Mouse (Mus musculus): Measurements from ENCODE around the gene Clic4. TPM values are rescaled to one million over a fixed set of nuclear protein-coding genes. Genes with fewer than 3 reads are reported as not detected.

The Clic4 gene
- polyA plus RNA-seq, 1 experiment from 2014 or later: 56.1 TPM

DNA sequence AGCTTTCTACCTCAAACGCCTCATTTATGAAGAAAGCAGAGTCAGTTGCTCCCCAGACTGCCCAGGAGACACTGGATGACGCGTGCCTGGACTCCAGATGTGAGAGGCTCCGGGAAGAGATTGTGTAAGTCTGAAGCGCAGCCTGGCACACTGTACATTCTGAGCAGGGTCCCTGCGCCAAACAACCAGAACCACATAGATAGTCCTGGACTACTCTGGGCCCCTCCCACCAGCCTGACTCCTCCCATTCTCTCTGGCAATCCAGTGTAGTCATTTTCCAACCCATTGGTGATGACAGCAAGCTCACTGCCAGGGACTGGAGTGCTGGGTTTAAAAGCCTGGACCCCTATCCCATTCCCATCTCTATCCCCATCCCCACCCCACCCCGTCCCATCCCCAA lies 24.5 kb upstream of the Clic4 start:
- Histone ChIP-seq H3K9me3 (ENCODE audit: control insufficient read depth, low read length) (no peaks in the 10 kb centered on the region), H3K4me3 (ENCODE audit: low read length) (no peak overlapping the region), H3K4me2 (ENCODE audit: low read length) (no peak overlapping the region), H3K36me3 (ENCODE audit: control insufficient read depth, insufficient read depth, low read length) (no peaks in the 10 kb centered on the region), H3K27ac (ENCODE audit: low read depth, low read length) (no peak overlapping the region), H3K4me1 (ENCODE audit: control insufficient read depth, insufficient read depth, low read depth, low read length) (no peaks in the 10 kb centered on the region; the same call in 1 of the 2 replicates), H3K27me3 (replicated peaks; ENCODE audit: control insufficient read depth, insufficient read depth, low read length) (no peaks in the 10 kb centered on the region), H3K9ac (ENCODE audit: low read depth, low read length) (no peak overlapping the region)
- ATAC-seq: no peak
- WGBS: 81% methylated on average over 7 of the region's 7 CpGs

DNA sequence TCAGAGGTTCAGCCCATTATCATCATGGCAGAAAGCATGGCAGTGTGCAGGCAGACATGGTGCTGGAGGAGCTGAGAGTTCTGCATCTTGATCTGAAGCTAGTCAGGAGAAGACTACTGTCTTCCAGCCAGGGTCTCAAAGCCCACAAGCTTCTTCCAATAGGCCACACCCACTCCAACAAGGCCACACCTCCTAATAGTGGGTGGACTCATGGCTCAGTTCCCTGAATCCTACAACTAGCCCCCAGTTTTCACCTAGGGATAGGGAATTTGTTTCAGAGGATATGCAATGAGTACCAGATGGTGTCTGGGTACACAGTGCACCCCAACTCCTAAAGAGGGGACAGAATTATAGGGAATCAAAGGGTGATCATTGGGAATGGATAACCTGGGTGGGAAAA lies 24.0 kb upstream of the Clic4 start:
- H3K9me3 ChIP-seq (ENCODE audit: control insufficient read depth, low read length): no peaks in the 10 kb centered on the region
- no peaks in the 10 kb centered on the region for H3K27me3 ChIP-seq (replicated peaks; ENCODE audit: control insufficient read depth, insufficient read depth, low read length)
- no peak for ATAC-seq

DNA sequence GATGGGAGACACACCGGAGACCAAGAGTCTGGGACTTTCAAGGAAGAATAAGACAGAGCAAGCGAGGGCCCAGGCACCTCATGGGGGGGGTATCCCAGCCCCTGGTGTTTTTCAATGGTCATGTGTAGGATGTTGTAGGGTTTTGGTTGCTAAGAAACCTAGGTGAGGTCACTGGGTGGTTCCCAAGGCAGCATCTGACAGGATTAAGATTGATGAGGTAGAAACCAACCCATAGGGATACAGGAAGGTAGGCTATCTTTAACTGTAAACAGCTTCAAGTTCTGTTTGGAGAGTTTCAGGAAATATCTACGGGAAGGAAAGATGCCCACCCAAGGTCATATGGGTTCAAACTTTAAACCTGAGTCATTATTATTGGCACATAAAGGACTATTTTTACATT lies 21.2 kb upstream of the Clic4 start:
- no peak for ATAC-seq
- Histone ChIP-seq H3K36me3 (ENCODE audit: control insufficient read depth, insufficient read depth, low read length) (no peaks in the 10 kb centered on the region), H3K27ac (ENCODE audit: low read depth, low read length) (no peak overlapping the region), H3K9me3 (ENCODE audit: control insufficient read depth, low read length) (no peaks in the 10 kb centered on the region), H3K9ac (ENCODE audit: low read depth, low read length) (no peak overlapping the region), H3K4me1 (ENCODE audit: control insufficient read depth, insufficient read depth, low read depth, low read length) (no peaks in the 10 kb centered on the region; the same call in 1 of the 2 replicates), H3K27me3 (replicated peaks; ENCODE audit: control insufficient read depth, insufficient read depth, low read length) (no peaks in the 10 kb centered on the region), H3K4me3 (ENCODE audit: low read length) (no peak overlapping the region), H3K4me2 (ENCODE audit: low read length) (no peak overlapping the region)
- 90% methylated on average over 3 of the region's 3 CpGs for WGBS

More for the DNA sequence above, 24.0 kb upstream of the Clic4 start:
- Histone ChIP-seq H3K9ac (ENCODE audit: low read depth, low read length) (no peak overlapping the region), H3K36me3 (ENCODE audit: control insufficient read depth, insufficient read depth, low read length) (no peaks in the 10 kb centered on the region), H3K27ac (ENCODE audit: low read depth, low read length) (no peak overlapping the region), H3K4me1 (ENCODE audit: control insufficient read depth, insufficient read depth, low read depth, low read length) (no peaks in the 10 kb centered on the region; the same call in 1 of the 2 replicates), H3K4me2 (ENCODE audit: low read length) (no peak overlapping the region), H3K4me3 (ENCODE audit: low read length) (no peak overlapping the region)

DNA sequence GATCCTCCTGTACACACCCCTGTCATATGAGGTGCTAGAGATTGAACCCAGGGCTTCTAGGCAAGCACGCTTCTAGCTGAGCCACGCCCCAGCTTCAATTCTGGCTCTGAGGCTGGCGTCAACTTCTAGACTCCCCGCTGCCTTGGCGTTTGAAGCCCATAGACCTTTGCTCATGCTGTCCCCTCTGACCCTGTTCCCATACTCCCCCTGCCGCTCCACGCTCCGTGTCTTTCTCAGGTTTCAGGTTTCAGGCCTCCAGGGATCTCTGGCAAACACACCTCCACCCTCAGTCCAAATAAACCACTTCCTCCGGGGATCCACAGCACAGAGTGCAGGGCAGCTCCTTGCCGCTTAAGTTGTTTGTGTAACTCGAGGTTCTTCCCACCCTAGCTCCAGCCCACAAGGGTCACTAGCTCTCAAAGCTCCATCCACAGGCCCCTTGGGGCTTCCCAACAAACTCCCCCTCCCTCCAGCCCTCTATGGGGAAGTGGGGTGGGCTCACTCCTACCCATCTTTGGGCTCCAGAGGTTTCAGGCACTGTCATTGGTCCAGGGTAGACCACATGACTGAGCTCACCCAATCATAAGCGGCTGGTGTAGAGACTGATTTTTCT lies 20.0 kb upstream of the Clic4 start:
- Histone ChIP-seq H3K9ac (ENCODE audit: low read depth, low read length) (no peak overlapping the region), H3K4me2 (ENCODE audit: low read length) (no peak overlapping the region), H3K9me3 (ENCODE audit: control insufficient read depth, low read length) (no peaks in the 10 kb centered on the region), H3K27ac (ENCODE audit: low read depth, low read length) (no peak overlapping the region), H3K36me3 (ENCODE audit: control insufficient read depth, insufficient read depth, low read length) (no peaks in the 10 kb centered on the region), H3K27me3 (replicated peaks; ENCODE audit: control insufficient read depth, insufficient read depth, low read length) (no peaks in the 10 kb centered on the region), H3K4me1 (ENCODE audit: control insufficient read depth, insufficient read depth, low read depth, low read length) (no peaks in the 10 kb centered on the region; the same call in 1 of the 2 replicates), H3K4me3 (ENCODE audit: low read length) (no peak overlapping the region)
- WGBS: 14% methylated on average over 12 of the region's 12 CpGs
- ATAC-seq: peak; percentile 27; the same call in 1 of the 2 replicates

DNA sequence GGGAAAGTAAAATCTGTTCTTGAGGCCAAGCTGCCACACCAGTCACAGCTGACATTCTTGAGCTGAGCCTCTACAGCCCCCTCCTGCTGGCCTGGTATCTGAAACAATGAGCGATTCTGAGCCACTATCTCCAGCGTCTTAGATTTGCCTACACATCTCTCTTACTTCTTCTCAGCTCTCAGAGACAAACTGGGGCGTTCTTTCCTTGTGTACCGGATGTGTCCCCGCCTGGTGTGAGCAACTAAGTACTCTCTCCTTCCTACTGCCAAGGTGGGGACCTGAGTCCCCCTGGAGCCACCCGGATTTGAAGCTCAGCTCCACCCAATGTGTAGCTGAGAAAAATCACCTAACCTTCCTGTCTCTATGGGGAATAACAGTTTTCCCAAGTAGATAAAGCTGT lies 19.2 kb upstream of the Clic4 start:
- Histone ChIP-seq H3K4me3 (ENCODE audit: low read length) (no peak overlapping the region), H3K9ac (ENCODE audit: low read depth, low read length) (no peak overlapping the region), H3K27ac (ENCODE audit: low read depth, low read length) (no peak overlapping the region), H3K36me3 (ENCODE audit: control insufficient read depth, insufficient read depth, low read length) (no peaks in the 10 kb centered on the region), H3K4me2 (ENCODE audit: low read length) (no peak overlapping the region), H3K4me1 (ENCODE audit: control insufficient read depth, insufficient read depth, low read depth, low read length) (no peaks in the 10 kb centered on the region; the same call in 1 of the 2 replicates), H3K9me3 (ENCODE audit: control insufficient read depth, low read length) (no peaks in the 10 kb centered on the region), H3K27me3 (replicated peaks; ENCODE audit: control insufficient read depth, insufficient read depth, low read length) (no peaks in the 10 kb centered on the region)
- WGBS: 62% methylated on average over 6 of the region's 6 CpGs
- no peak for ATAC-seq

DNA sequence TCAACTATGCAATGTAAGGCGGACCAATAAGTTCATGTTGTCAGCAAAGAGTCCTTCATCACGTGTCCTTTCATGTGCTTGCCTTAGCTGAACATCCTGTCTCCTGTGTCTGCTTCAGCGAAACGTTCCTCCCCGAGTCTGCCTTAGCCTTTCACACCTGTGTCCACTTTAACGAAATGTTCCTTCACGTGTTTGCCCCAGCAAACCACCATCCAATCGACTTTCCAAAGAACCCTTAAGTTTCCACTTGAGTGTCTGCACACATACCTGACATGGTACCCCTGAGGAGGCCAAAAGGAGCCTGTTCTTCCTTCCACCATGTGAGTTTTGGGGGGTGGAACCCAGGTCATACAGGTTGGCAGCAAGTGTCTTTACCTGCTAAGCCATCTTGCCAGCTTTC lies 18.6 kb upstream of the Clic4 start:
- Histone ChIP-seq H3K27ac (ENCODE audit: low read depth, low read length) (no peak overlapping the region), H3K9me3 (ENCODE audit: control insufficient read depth, low read length) (no peaks in the 10 kb centered on the region), H3K36me3 (ENCODE audit: control insufficient read depth, insufficient read depth, low read length) (no peaks in the 10 kb centered on the region), H3K4me3 (ENCODE audit: low read length) (no peak overlapping the region), H3K4me1 (ENCODE audit: control insufficient read depth, insufficient read depth, low read depth, low read length) (no peaks in the 10 kb centered on the region; the same call in 1 of the 2 replicates), H3K27me3 (replicated peaks; ENCODE audit: control insufficient read depth, insufficient read depth, low read length) (no peaks in the 10 kb centered on the region), H3K4me2 (ENCODE audit: low read length) (no peak overlapping the region), H3K9ac (ENCODE audit: low read depth, low read length) (no peak overlapping the region)
- no peak for ATAC-seq
- 92% methylated on average over 8 of the region's 8 CpGs for WGBS

DNA sequence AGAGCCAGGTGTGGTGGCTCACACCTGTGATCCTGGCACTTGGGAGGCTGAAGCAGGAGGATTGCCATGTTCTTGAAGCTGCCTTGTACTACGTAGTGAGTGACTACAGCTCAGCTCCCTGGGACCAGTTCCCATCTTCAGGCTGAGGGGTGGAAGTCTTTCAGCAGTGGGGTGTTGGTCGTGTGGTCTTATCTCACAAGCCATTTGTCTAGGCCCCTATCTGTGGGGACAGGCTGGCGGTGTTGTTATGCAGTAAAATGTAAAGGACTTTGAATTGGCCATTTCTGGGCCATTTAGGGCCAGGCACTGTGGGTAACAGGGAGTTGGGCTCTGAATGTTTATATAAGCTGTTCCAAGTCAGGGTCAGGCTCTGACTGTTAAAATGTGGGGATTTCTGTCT lies 15.4 kb upstream of the Clic4 start:
- H3K4me3 ChIP-seq (ENCODE audit: low read length): no peak overlapping the region
- ATAC-seq: no peak
- 68% methylated on average over 3 of the region's 3 CpGs for WGBS
- H3K36me3 ChIP-seq (ENCODE audit: control insufficient read depth, insufficient read depth, low read length): no peaks in the 10 kb centered on the region
- H3K4me1 ChIP-seq (ENCODE audit: control insufficient read depth, insufficient read depth, low read depth, low read length): no peaks in the 10 kb centered on the region; the same call in 1 of the 2 replicates
- H3K27ac ChIP-seq (ENCODE audit: low read depth, low read length): no peak overlapping the region
- no peaks in the 10 kb centered on the region for H3K9me3 ChIP-seq (ENCODE audit: control insufficient read depth, low read length)
- H3K27me3 ChIP-seq (replicated peaks; ENCODE audit: control insufficient read depth, insufficient read depth, low read length): no peaks in the 10 kb centered on the region
- no peak overlapping the region for H3K9ac ChIP-seq (ENCODE audit: low read depth, low read length)
- no peak overlapping the region for H3K4me2 ChIP-seq (ENCODE audit: low read length)

DNA sequence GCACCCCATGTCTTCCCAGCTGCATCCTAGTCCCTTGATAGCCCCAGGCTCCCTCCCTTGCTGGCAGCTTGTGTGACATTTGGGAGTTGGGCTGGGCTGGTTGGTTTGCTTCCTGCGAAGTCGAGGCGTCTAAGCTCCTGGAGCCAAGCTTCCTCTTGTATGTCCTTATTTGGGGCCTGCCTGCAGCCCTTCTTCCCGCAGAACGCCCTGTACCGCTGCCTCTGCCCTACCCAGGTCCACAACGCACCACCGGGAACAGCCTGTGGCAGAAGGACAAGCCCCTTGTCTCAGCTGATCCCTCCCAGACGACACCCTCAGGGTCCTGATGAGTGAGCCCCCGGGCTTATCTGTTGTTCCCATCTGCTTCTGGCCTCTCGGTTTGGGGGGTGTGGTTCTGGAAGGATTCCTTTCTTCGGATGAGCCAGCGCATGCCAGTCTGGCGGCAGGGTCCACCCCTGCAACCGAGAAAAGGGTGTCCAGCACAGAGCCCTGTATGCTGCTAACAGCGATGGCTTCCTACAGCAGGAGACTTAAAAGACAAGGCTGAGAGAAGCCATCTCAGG lies 14.3 kb upstream of the Clic4 start:
- H3K27me3 ChIP-seq (replicated peaks; ENCODE audit: control insufficient read depth, insufficient read depth, low read length): no peaks in the 10 kb centered on the region
- no peak overlapping the region for H3K4me2 ChIP-seq (ENCODE audit: low read length)
- no peak overlapping the region for H3K27ac ChIP-seq (ENCODE audit: low read depth, low read length)
- H3K9me3 ChIP-seq (ENCODE audit: control insufficient read depth, low read length): no peaks in the 10 kb centered on the region
- no peaks in the 10 kb centered on the region; the same call in 1 of the 2 replicates for H3K4me1 ChIP-seq (ENCODE audit: control insufficient read depth, insufficient read depth, low read depth, low read length)
- no peak for ATAC-seq
- no peaks in the 10 kb centered on the region for H3K36me3 ChIP-seq (ENCODE audit: control insufficient read depth, insufficient read depth, low read length)
- H3K9ac ChIP-seq (ENCODE audit: low read depth, low read length): no peak overlapping the region
- H3K4me3 ChIP-seq (ENCODE audit: low read length): no peak overlapping the region
- 14% methylated on average over 16 of the region's 16 CpGs for WGBS

DNA sequence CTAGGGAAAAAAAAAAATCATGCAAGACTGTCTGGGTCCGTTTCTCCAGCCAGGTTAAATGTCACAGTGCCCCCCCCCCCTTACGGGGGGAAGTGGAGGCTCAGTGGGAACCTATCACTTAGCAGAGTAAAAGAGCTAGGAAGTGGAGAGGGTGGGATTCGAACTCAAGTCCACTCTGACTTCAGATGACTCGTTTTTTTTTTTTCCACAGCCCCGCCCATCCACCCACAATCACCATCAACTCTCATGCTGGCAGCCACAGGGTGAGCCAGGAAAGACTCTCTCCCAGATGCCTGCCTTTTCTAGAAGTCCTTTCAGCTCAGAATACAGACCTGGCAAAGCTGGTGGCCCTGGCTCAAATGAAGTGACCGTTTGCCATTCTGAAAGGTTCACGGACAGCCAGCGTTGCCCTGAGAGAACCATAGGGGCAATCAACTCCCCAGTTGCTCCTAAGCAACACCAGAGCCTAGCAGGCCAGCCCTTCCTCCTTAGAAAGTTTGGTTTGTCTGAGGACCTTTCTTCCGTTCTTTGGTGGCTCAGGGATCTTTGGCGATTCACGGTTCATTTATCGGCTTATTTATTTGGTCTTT lies 13.5 kb upstream of the Clic4 start:
- 65% methylated on average over 12 of the region's 12 CpGs for WGBS
- Histone ChIP-seq H3K4me1 (ENCODE audit: control insufficient read depth, insufficient read depth, low read depth, low read length) (no peaks in the 10 kb centered on the region; the same call in 1 of the 2 replicates), H3K36me3 (ENCODE audit: control insufficient read depth, insufficient read depth, low read length) (no peaks in the 10 kb centered on the region), H3K27ac (ENCODE audit: low read depth, low read length) (no peak overlapping the region), H3K9me3 (ENCODE audit: control insufficient read depth, low read length) (no peaks in the 10 kb centered on the region), H3K27me3 (replicated peaks; ENCODE audit: control insufficient read depth, insufficient read depth, low read length) (no peaks in the 10 kb centered on the region), H3K4me2 (ENCODE audit: low read length) (no peak overlapping the region), H3K9ac (ENCODE audit: low read depth, low read length) (no peak overlapping the region), H3K4me3 (ENCODE audit: low read length) (no peak overlapping the region)
- no peak for ATAC-seq

Data from hindbrain, embryonic 16.5 days (tissue).